Mouse (Mus musculus) midbrain, embryonic 16.5 days (tissue): ENCODE results near the gene Arhgap15. TPM values are rescaled to one million over a fixed set of nuclear protein-coding genes. Genes with fewer than 3 reads are reported as not detected.

Experiments used
- ATAC-seq: fragments of 200-750 bp; cut with Nextera tagmentation; 2 replicates; pipeline ENCODE4 v1.8.0; 2017; ENCODE audit warnings: moderate TSS enrichment
- H3K27ac ChIP-seq: fragments of 300-500 bp; sonication (generic); 2 replicates; pipeline ENCODE4 v1.5.1; 2014; ENCODE audit warnings: mild to moderate bottlenecking, low read length, mixed read lengths
- H3K27me3 ChIP-seq: fragments of 300-500 bp; sonication (generic); 2 replicates; pipeline ENCODE4 v1.6.1; 2014; ENCODE audit warnings: low read depth, low read length, mixed read lengths; ENCODE audit not compliant: control insufficient read depth, insufficient read depth
- H3K36me3 ChIP-seq: fragments of 300-500 bp; sonication (generic); 2 replicates; pipeline ENCODE4 v1.6.1; 2014; ENCODE audit warnings: mild to moderate bottlenecking, low read length, moderate library complexity, mixed read lengths; ENCODE audit not compliant: control insufficient read depth, insufficient read depth
- H3K4me1 ChIP-seq: fragments of 300-500 bp; sonication (generic); 2 replicates; pipeline ENCODE4 v1.6.1; 2014; ENCODE audit warnings: mild to moderate bottlenecking, low read length, mixed read lengths; ENCODE audit not compliant: control insufficient read depth, insufficient read depth
- H3K4me2 ChIP-seq: fragments of 300-500 bp; sonication (generic); 2 replicates; pipeline ENCODE4 v1.6.1; 2014; ENCODE audit warnings: mild to moderate bottlenecking, low read length, mixed read lengths
- H3K4me3 ChIP-seq: fragments of 300-500 bp; sonication (generic); 2 replicates; pipeline ENCODE4 v1.5.1; 2014; ENCODE audit warnings: low read depth, mild to moderate bottlenecking, low read length, moderate library complexity, mixed read lengths
- H3K9ac ChIP-seq: fragments of 300-500 bp; sonication (generic); 2 replicates; pipeline ENCODE4 v1.6.1; 2014; ENCODE audit warnings: low read depth, low read length, mixed read lengths
- H3K9me3 ChIP-seq: fragments of 300-500 bp; sonication (generic); replicated peaks from 2 replicates; pipeline ENCODE4 v1.6.1; 2014; ENCODE audit warnings: mild to moderate bottlenecking, low read length, mixed read lengths; ENCODE audit not compliant: control insufficient read depth, poor library complexity, severe bottlenecking
- WGBS: fragments of 180-500 bp; shearing (Covaris S2); extraction: QIAGEN DNeasy Blood & Tissue Kit; methylation state at CpG from one replicate; pipeline ENCODE4 v1.1.7; 2014; 5-methylcytosine and 5-hydroxymethylcytosine counted together
- polyA plus RNA-seq: library from polyadenylated mRNA; unstranded; fragments of >200 nt; fragmentation: Nextera tagmentation; extraction: Ambion mirVana; gene quantifications from 2 replicates; pipeline ENCODE4 v1.2.1, GENCODE M21; 2015

Gene Arhgap15
- polyA plus RNA-seq, 1 experiment from 2014 or later: 1.1 TPM

- Histone ChIP-seq H3K4me3 (no peak overlapping the region), H3K4me1 (no peaks in the 10 kb centered on the region), H3K36me3 (no peaks in the 10 kb centered on the region), H3K4me2 (no peak overlapping the region), H3K9ac (no peak overlapping the region), H3K27ac (no peak overlapping the region), H3K27me3 (no peaks in the 10 kb centered on the region), H3K9me3 (no peaks in the 10 kb centered on the region)
- no peak for ATAC-seq
- 50% methylated on average over 3 of the region's 3 CpGs for WGBS
These were observed 417.2 kb downstream of the Arhgap15 start for GRCm38 (mm10) chr2:44165789-44166188.

- WGBS: 92% methylated on average over 4 of the region's 4 CpGs
- Histone ChIP-seq H3K4me1 (no peaks in the 10 kb centered on the region), H3K27me3 (no peaks in the 10 kb centered on the region), H3K9me3 (no peaks in the 10 kb centered on the region), H3K36me3 (no peaks in the 10 kb centered on the region), H3K9ac (no peak overlapping the region), H3K27ac (no peak overlapping the region), H3K4me2 (no peak overlapping the region), H3K4me3 (no peak overlapping the region)
- no peak for ATAC-seq
These were observed 418.1 kb downstream of the Arhgap15 start for GRCm38 (mm10) chr2:44166716-44167115.

- WGBS: 88% methylated on average over 10 of the region's 10 CpGs
- Histone ChIP-seq H3K27me3 (no peaks in the 10 kb centered on the region), H3K4me2 (no peak overlapping the region), H3K4me1 (no peaks in the 10 kb centered on the region), H3K36me3 (no peaks in the 10 kb centered on the region), H3K27ac (no peak overlapping the region), H3K9ac (no peak overlapping the region), H3K4me3 (no peak overlapping the region), H3K9me3 (no peaks in the 10 kb centered on the region; the same call in 1 of the 2 replicates)
- no peak for ATAC-seq
These were observed 435.9 kb downstream of the Arhgap15 start for GRCm38 (mm10) chr2:44184476-44184875.

- Histone ChIP-seq H3K36me3 (no peaks in the 10 kb centered on the region), H3K9ac (no peak overlapping the region), H3K27ac (no peak overlapping the region), H3K9me3 (no peaks in the 10 kb centered on the region; the same call in 1 of the 2 replicates), H3K4me2 (no peak overlapping the region), H3K4me1 (no peaks in the 10 kb centered on the region), H3K27me3 (no peaks in the 10 kb centered on the region), H3K4me3 (no peak overlapping the region)
- no peak for ATAC-seq
- 80% methylated on average over 9 of the region's 9 CpGs for WGBS
These were observed 442.1 kb downstream of the Arhgap15 start for GRCm38 (mm10) chr2:44190749-44191148.

- Histone ChIP-seq H3K4me3 (no peak overlapping the region), H3K4me2 (no peak overlapping the region), H3K27ac (no peak overlapping the region), H3K27me3 (no peaks in the 10 kb centered on the region), H3K4me1 (no peaks in the 10 kb centered on the region), H3K36me3 (no peaks in the 10 kb centered on the region), H3K9me3 (no peaks in the 10 kb centered on the region; the same call in 1 of the 2 replicates), H3K9ac (no peak overlapping the region)
- ATAC-seq: no peak
- WGBS: 94% methylated on average over 3 of the region's 3 CpGs
These were observed 443.4 kb downstream of the Arhgap15 start for GRCm38 (mm10) chr2:44192058-44192457.

- Histone ChIP-seq H3K9me3 (no peaks in the 10 kb centered on the region), H3K4me3 (no peak overlapping the region), H3K27ac (no peak overlapping the region), H3K9ac (no peak overlapping the region), H3K27me3 (no peaks in the 10 kb centered on the region), H3K4me1 (no peaks in the 10 kb centered on the region), H3K36me3 (no peaks in the 10 kb centered on the region), H3K4me2 (no peak overlapping the region)
- ATAC-seq: no peak
- 96% methylated on average over 7 of the region's 7 CpGs for WGBS
These were observed 466.9 kb downstream of the Arhgap15 start for GRCm38 (mm10) chr2:44215506-44215905.

GRCm38 (mm10) chr2:44217811-44218210 lies 469.2 kb downstream of the Arhgap15 start:
- Histone ChIP-seq H3K9ac (no peak overlapping the region), H3K27me3 (no peaks in the 10 kb centered on the region), H3K27ac (no peak overlapping the region), H3K4me3 (no peak overlapping the region), H3K4me1 (peaks cover 3% of the 10 kb centered on the region; the same call in 1 of the 2 replicates), H3K4me2 (no peak overlapping the region), H3K36me3 (no peaks in the 10 kb centered on the region), H3K9me3 (no peaks in the 10 kb centered on the region)
- 76% methylated on average over 6 of the region's 6 CpGs for WGBS
- ATAC-seq: no peak

- peak; percentile 58; the same call in 1 of the 2 replicates for ATAC-seq
- H3K9ac ChIP-seq: no peak overlapping the region
- WGBS: 26% methylated on average over 8 of the region's 8 CpGs
- H3K27me3 ChIP-seq: no peaks in the 10 kb centered on the region
- no peaks in the 10 kb centered on the region for H3K9me3 ChIP-seq
- no peaks in the 10 kb centered on the region for H3K36me3 ChIP-seq
- H3K27ac ChIP-seq: no peak overlapping the region
- peaks cover 3% of the 10 kb centered on the region; the same call in 1 of the 2 replicates for H3K4me1 ChIP-seq
- no peak overlapping the region for H3K4me2 ChIP-seq
- H3K4me3 ChIP-seq: no peak overlapping the region
These were observed 469.7 kb downstream of the Arhgap15 start for GRCm38 (mm10) chr2:44218317-44218716.

GRCm38 (mm10) chr2:44221686-44222085 lies 473.1 kb downstream of the Arhgap15 start:
- no peak overlapping the region for H3K4me2 ChIP-seq
- WGBS: 70% methylated on average over 2 of the region's 2 CpGs
- ATAC-seq: no peak

More at GRCm38 (mm10) chr2:44221686-44222085, 473.1 kb downstream of the Arhgap15 start:
- Histone ChIP-seq H3K27ac (no peak overlapping the region), H3K4me1 (peaks cover 3% of the 10 kb centered on the region; the same call in 1 of the 2 replicates), H3K27me3 (no peaks in the 10 kb centered on the region), H3K36me3 (no peaks in the 10 kb centered on the region), H3K9ac (no peak overlapping the region), H3K4me3 (no peak overlapping the region), H3K9me3 (no peaks in the 10 kb centered on the region)
